Mouse (Mus musculus) left cerebral cortex, postnatal 25 days (tissue): ENCODE measurements around the gene Trim13. TPM values are rescaled to one million over a fixed set of nuclear protein-coding genes. Genes with fewer than 3 reads are reported as not detected.
A peak's percentile ranks its signal among the peaks of the same experiment; 100 is the strongest.
"Not testable (repeated sequence)": the region's sequence is repeated elsewhere in the genome, so short reads cannot be mapped to it uniquely, and the experiment has no call there.

Experiments
- DNase-seq, 2 experiments: peaks; one replicate each; pipeline ENCODE4 v3.0.0; 2022; ENCODE audit warnings: low spot score in 2 of 2, mixed read lengths in 1 of 2
- intact Hi-C: fragments of 180-260 bp; cut with DNase I; formaldehyde crosslinking; loops from one replicate; pipeline ENCODE4 v1.15.1; 2025
- total RNA-seq, 2 experiments: library from RNA; stranded (reverse); gene quantifications; 2 replicates each; pipeline ENCODE4 v1.2.3; 2021

Gene Trim13
- total RNA-seq = 10 to 100 TPM; 11.6 to 12.2 TPM

DNA sequence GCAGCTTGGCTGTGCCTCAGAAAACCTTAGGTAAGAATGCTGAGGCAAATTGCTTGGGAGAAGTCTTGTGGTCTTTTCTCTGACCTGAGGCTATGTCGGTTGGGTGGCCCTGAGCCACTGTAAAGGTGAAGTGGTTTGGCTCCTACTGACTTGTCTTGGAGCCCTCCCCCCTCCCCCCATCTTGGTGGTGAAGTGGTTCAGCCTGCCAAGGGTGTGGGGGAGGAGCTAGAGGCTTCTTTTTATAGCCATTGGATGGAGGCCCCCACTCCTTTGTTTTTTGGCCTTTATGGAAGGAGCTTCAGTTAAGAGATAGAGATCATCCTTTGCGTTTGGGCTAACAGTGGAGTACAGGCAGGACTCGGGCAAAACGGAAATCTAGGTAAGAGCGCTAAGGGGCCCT, at the start of gene Trim13:
Gene Trim13, plus strand, starts transcription at position 280 of the 400 bp plus-strand sequence.
- intact Hi-C loops = no loop called here
- no peak for DNase-seq

DNA sequence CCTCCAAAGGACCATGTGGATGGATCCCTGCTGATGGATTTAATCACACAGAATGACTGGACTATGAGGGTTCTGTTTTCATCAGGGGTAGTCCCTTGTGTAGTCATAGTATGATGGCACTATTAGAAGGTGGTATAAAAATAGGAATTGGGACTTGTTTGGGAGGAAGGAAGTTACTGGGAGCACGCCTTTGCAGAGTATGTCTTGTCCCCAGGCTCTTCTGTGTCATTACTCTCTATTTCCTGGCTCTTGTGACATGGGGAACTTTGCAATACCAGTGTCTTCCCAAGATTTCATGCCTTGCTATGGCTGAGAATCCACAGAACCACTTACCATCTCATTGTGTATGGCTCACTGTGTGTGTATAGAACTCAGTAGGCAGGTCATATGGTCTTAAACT, 49.4 kb upstream of the Trim13 start:
- intact Hi-C loops = no loop called here
- DNase-seq = no peak

- no peak for DNase-seq
- intact Hi-C loops = loop anchor here (5.0 kb wide), 1 partner anchor 91 kb away; no protein-coding TSS in a partner anchor
Measured at GRCm38 (mm10) chr14:61555931-61556288, 42.1 kb upstream of the Trim13 start.

DNA sequence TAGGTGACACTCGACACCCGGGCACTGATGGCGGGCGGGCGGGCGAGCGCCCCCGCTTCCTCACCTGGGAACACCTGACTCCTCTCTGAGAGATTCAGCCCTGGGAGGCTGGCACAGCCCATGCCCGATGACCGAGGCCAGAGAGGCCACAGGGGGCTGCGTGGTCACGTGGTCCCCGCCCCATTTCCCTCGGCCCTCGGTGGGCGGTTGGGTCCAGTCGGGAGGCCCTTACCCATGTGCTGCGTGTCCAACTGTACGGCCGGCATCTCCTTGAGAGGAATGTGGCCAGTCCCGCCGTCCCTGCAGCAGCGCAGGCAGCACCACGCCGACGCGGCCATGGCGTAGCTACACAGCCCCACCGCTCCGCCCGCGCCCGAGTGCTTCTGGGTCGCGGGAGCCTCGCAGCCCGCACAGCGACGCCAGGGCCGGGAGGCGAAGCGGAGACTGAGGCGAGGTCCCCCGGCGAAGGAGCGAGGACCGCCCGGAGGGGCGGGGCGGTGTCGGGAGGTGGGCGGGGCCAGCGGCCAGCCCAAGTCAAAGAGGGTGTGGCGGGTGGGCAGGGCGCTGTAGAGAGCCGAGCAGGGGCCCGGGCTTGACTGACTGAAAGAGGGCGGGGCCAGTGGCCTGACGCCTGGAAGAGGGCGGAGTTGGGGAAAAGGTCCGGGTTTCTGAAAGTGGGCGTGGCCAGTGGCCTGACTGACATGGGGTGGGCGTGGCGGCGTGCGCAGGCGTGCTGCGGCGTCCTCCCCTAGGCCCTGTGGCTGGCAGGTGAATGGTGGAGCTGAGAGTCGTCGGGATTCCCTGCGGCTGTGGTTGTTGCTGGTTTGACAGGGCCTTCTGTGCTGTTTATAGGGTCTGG, 41.5 kb upstream of the Trim13 start, which contains the start of gene Spryd7:
Gene Spryd7, minus strand, starts transcription at position 598 of the 859 bp plus-strand sequence.
- intact Hi-C loops = loop anchor here (5.0 kb wide), 1 partner anchor 91 kb away; no protein-coding TSS in a partner anchor

DNA sequence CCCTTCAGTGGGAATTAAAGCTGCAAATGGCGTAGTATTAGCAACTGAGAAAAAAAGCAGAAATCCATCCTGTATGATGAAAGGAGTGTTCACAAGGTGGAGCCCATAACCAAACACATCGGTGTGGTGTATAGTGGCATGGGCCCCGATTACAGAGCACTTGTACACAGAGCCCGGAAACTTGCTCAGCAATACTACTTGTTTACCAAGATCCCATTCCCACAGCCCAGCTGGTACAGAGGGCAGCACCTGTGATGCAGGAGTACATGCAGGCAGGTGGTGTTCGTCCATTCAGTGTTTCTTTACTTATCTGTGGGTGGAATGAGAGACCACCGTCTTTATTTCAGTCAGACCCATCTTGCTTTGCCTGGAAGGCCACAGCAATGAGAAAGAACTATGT, 39.1 kb upstream of the Trim13 start:
- DNase-seq = no peak
- intact Hi-C loops = loop anchor here (5.0 kb wide), 1 partner anchor 88 kb away; no protein-coding TSS in a partner anchor

More for the DNA sequence above, 41.5 kb upstream of the Trim13 start, which contains the start of gene Spryd7:
- DNase-seq = peak; percentile 99

- DNase-seq = no peak
- intact Hi-C loops = loop anchor here (5.0 kb wide), 1 partner anchor 87 kb away; no protein-coding TSS in a partner anchor
Measured at GRCm38 (mm10) chr14:61559856-61560255, 38.2 kb upstream of the Trim13 start.

- DNase-seq, intact Hi-C loops: not testable (repeated sequence)
Measured at GRCm38 (mm10) chr14:61566211-61566610, 31.8 kb upstream of the Trim13 start.

GRCm38 (mm10) chr14:61569344-61569743, 28.7 kb upstream of the Trim13 start:
- DNase-seq = no peak
- intact Hi-C loops = no loop called here

- peak; percentile 77 to 84 for DNase-seq
- intact Hi-C loops = loop anchor here (2.0 to 10.0 kb wide), 4 partner anchors 473 to 885 kb away; partner anchors contain the start of gene Gucy1b2
Measured at GRCm38 (mm10) chr14:61571366-61571765, 26.7 kb upstream of the Trim13 start.

DNA sequence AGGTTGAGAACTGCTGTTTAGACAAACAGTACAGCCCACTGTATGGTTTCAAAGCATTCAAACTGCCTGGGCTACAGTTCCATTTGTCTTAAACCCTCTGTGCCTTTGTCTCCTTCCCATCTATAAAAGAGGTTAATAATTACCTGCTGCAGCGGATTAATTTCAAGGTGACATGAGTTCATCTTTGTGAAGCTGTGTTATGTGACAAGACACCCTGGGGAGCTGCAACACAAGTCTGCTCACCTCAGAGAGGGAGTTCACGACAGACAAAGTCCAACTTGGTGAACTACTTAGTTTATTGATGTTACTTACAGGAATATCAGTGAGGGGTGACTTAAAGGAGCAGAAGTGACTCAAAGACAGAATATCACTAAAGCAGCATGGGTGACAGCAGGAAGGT, 25.9 kb upstream of the Trim13 start:
- no peak for DNase-seq
- intact Hi-C loops = loop anchor here (5.0 to 10.0 kb wide), 3 partner anchors 473 to 760 kb away; no protein-coding TSS in a partner anchor

GRCm38 (mm10) chr14:61575066-61575465, 23.0 kb upstream of the Trim13 start:
- intact Hi-C loops = loop anchor here (10.0 kb wide), 1 partner anchor 470 kb away; no protein-coding TSS in a partner anchor
- no peak for DNase-seq

- DNase-seq = no peak
- intact Hi-C loops = loop anchor here (10.0 kb wide), 1 partner anchor 469 kb away; no protein-coding TSS in a partner anchor
Measured at GRCm38 (mm10) chr14:61575941-61576340, 22.1 kb upstream of the Trim13 start.

GRCm38 (mm10) chr14:61589288-61590065, 8.6 kb upstream of the Trim13 start:
- intact Hi-C loops = no loop called here
- DNase-seq = no peak

- DNase-seq = no peak
- intact Hi-C loops = no loop called here
Measured at GRCm38 (mm10) chr14:61596719-61597426, 1.2 kb upstream of the Trim13 start.

GRCm38 (mm10) chr14:61599057-61599806, 1.2 kb downstream of the Trim13 start:
- intact Hi-C loops = no loop called here
- DNase-seq = peak; percentile 89 to 92

GRCm38 (mm10) chr14:61601348-61601747, 3.3 kb downstream of the Trim13 start:
- intact Hi-C loops = loop anchor here (5.0 kb wide), 1 partner anchor 46 kb away; no protein-coding TSS in a partner anchor
- no peak for DNase-seq

DNA sequence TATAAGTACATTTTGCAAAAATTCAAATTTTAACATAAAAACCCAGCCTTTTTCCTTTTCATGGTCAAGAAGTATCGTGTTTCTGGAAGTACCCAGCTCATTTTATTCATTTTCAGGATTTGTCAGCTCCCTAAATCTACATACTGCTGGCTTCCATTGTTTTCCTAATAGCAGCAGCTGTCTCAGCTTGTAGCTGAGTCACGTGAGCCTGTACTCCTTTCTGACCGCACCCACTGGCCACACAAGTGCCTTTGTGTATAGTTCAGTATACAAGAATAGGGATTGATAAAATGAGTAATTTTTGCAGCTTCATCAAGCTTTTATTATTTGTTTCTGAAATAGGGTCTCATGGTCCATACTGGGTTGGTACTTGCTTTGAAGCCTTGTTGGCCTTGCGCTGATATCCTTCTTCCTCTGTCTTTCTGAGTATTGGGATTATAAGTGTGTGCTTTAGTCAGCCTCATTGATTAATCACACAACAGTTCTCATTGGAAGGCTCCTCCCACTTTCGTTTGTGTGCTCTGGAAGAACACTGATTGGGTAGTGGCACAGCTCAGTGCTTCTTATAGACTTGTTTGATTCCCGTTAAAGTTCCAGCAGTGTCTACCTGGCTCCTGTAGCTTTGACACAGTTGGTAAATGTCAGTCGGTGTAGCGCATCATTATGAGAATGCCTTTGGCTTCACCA, 5.2 kb downstream of the Trim13 start:
- DNase-seq = no peak
- intact Hi-C loops = loop anchor here (5.0 kb wide), 1 partner anchor 44 kb away; no protein-coding TSS in a partner anchor

- DNase-seq = no peak
- intact Hi-C loops = loop anchor here (5.0 kb wide), 1 partner anchor 43 kb away; no protein-coding TSS in a partner anchor
Measured at GRCm38 (mm10) chr14:61604081-61604480, 6.0 kb downstream of the Trim13 start.
